Mouse (Mus musculus) neural tube, embryonic 13.5 days (tissue): ENCODE data around the gene Mdh2. TPM values are rescaled to one million over a fixed set of nuclear protein-coding genes. Genes with fewer than 3 reads are reported as not detected.

Source experiments
- ATAC-seq: fragments of 200-750 bp; cut with Nextera tagmentation; 2 replicates; pipeline ENCODE4 v1.8.0; 2017; ENCODE audit warnings: low read depth, mild to moderate bottlenecking, moderate TSS enrichment, moderate library complexity
- H3K27ac ChIP-seq: fragments of 300-500 bp; sonication (generic); replicated peaks from 2 replicates; pipeline ENCODE4 v1.5.1; 2015; ENCODE audit warnings: moderate library complexity, mild to moderate bottlenecking, inconsistent platforms
- H3K27me3 ChIP-seq: fragments of 300-500 bp; sonication (generic); 2 replicates; pipeline ENCODE4 v1.6.1; 2015; ENCODE audit warnings: mild to moderate bottlenecking, inconsistent platforms
- H3K36me3 ChIP-seq: fragments of 300-500 bp; sonication (generic); 2 replicates; pipeline ENCODE4 v1.6.1; 2015; ENCODE audit warnings: mild to moderate bottlenecking, inconsistent platforms
- H3K4me1 ChIP-seq: fragments of 300-500 bp; sonication (generic); replicated peaks from 2 replicates; pipeline ENCODE4 v1.6.1; 2015; ENCODE audit warnings: inconsistent platforms
- H3K4me2 ChIP-seq: fragments of 300-500 bp; sonication (generic); 2 replicates; pipeline ENCODE4 v1.6.1; 2015; ENCODE audit warnings: inconsistent platforms, mild to moderate bottlenecking, moderate library complexity
- H3K4me3 ChIP-seq: fragments of 300-500 bp; sonication (generic); 2 replicates; pipeline ENCODE4 v1.5.1; 2015; ENCODE audit warnings: mild to moderate bottlenecking, inconsistent platforms
- H3K9ac ChIP-seq: fragments of 300-500 bp; sonication (generic); 2 replicates; pipeline ENCODE4 v1.6.1; 2015; ENCODE audit warnings: moderate library complexity, mild to moderate bottlenecking, inconsistent platforms
- H3K9me3 ChIP-seq: fragments of 300-500 bp; sonication (generic); 2 replicates; pipeline ENCODE4 v1.6.1; 2016; ENCODE audit warnings: inconsistent platforms
- WGBS: fragments of 180-500 bp; shearing (Covaris S2); methylation state at CpG from one replicate; pipeline ENCODE4 v1.1.7; 2015; 5-methylcytosine and 5-hydroxymethylcytosine counted together
- polyA plus RNA-seq: library from polyadenylated mRNA; unstranded; fragments of >200 nt; fragmentation: Nextera tagmentation; extraction: Ambion mirVana; gene quantifications from 2 replicates; pipeline ENCODE4 v1.2.1, GENCODE M21; 2015

Gene Mdh2
- polyA plus RNA-seq, 1 experiment from 2014 or later, result 633 TPM

GRCm38 (mm10) chr5:135780331-135780730, 2.1 kb downstream of the Mdh2 start:
- Histone ChIP-seq H3K4me2 (peak overlapping the region; percentile 88; the same call in 1 of the 2 replicates), H3K4me1 (peaks cover 34% of the 10 kb centered on the region), H3K36me3 (peaks cover 37% of the 10 kb centered on the region), H3K27ac (no peak overlapping the region), H3K9me3 (no peaks in the 10 kb centered on the region), H3K9ac (peak overlapping the region; percentile 93), H3K4me3 (no peak overlapping the region), H3K27me3 (no peaks in the 10 kb centered on the region)
- no peak for ATAC-seq
- 85% methylated on average over 8 of the region's 8 CpGs for WGBS

DNA sequence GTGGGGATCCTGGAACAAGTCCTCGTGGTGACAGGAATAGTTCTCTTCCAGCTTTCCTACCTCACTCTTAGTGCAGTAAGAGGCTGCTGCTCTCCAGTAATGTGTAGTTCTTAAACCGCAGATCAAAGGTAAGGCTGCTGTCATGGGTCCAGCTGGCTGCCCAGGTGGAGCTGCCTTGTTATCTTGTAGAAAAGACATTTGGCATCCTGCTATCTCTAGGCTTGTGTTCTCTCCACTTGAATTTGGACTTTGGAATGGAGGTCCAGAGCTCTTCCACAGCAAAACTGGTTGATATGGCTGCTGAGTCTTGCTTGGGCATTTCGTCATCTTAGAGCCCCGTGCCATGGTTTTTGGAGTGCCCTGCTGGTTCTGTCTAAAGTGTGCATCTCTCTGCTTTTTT, 4.6 kb downstream of the Mdh2 start:
- Histone ChIP-seq H3K9ac (no peak overlapping the region), H3K4me3 (no peak overlapping the region), H3K27ac (no peak overlapping the region), H3K27me3 (no peaks in the 10 kb centered on the region), H3K36me3 (peaks cover 62% of the 10 kb centered on the region), H3K4me2 (no peak overlapping the region), H3K9me3 (no peaks in the 10 kb centered on the region), H3K4me1 (peaks cover 26% of the 10 kb centered on the region)
- no peak for ATAC-seq
- 85% methylated on average over 4 of the region's 4 CpGs for WGBS

- 8% methylated on average over 20 of the region's 20 CpGs for WGBS
- ATAC-seq, result peak; percentile 94
- Histone ChIP-seq H3K4me2 (peak overlapping the region; percentile 42), H3K4me1 (peaks cover 15% of the 10 kb centered on the region), H3K4me3 (peak overlapping the region; percentile 14; the same call in 1 of the 2 replicates), H3K27ac (peak overlapping the region; percentile 93), H3K27me3 (no peaks in the 10 kb centered on the region), H3K36me3 (peaks cover 30% of the 10 kb centered on the region), H3K9ac (peak overlapping the region; percentile 64), H3K9me3 (no peaks in the 10 kb centered on the region)
These were observed 15.9 kb downstream of the Mdh2 start for GRCm38 (mm10) chr5:135793996-135794858.

DNA sequence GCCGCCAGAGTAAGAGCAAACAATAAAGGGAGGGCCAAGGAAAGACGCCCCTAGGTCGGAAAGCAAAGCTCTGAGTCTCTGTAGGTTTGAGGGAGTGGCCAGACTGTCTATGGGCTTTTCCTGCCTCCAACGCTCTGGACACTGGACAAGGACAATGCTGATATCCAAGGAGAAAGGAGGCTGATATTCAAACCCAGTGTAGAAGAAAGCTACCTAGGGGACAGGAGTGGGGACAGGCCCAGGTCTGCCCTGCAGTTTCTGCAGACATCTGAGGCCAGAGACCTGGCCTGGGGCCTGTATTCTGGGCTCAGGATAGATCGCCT, 16.5 kb downstream of the Mdh2 start:
- WGBS, result 7% methylated on average over 5 of the region's 5 CpGs
- Histone ChIP-seq H3K4me2 (peak overlapping the region; percentile 42), H3K27ac (peak overlapping the region; percentile 93), H3K9ac (peak overlapping the region; percentile 64), H3K9me3 (no peaks in the 10 kb centered on the region), H3K36me3 (peaks cover 24% of the 10 kb centered on the region), H3K4me3 (peak overlapping the region; percentile 14; the same call in 1 of the 2 replicates), H3K4me1 (peaks cover 15% of the 10 kb centered on the region), H3K27me3 (no peaks in the 10 kb centered on the region)
- ATAC-seq, result no peak

- Histone ChIP-seq H3K36me3 (no peaks in the 10 kb centered on the region), H3K27me3 (no peaks in the 10 kb centered on the region), H3K9ac (no peak overlapping the region), H3K4me1 (peaks cover 43% of the 10 kb centered on the region), H3K4me2 (no peak overlapping the region), H3K27ac (peak overlapping the region; percentile 92; the same call in 1 of the 2 replicates), H3K9me3 (no peaks in the 10 kb centered on the region), H3K4me3 (no peak overlapping the region)
- no peak for ATAC-seq
- WGBS, result 39% methylated on average over 4 of the region's 4 CpGs
These were observed 21.5 kb downstream of the Mdh2 start for GRCm38 (mm10) chr5:135799746-135800145.

GRCm38 (mm10) chr5:135800927-135801326, 22.6 kb downstream of the Mdh2 start:
- Histone ChIP-seq H3K4me1 (peaks cover 46% of the 10 kb centered on the region), H3K4me3 (no peak overlapping the region), H3K4me2 (no peak overlapping the region), H3K9ac (no peak overlapping the region), H3K27me3 (no peaks in the 10 kb centered on the region), H3K27ac (peak overlapping the region; percentile 92), H3K9me3 (no peaks in the 10 kb centered on the region), H3K36me3 (no peaks in the 10 kb centered on the region)
- 2% methylated on average over 6 of the region's 6 CpGs for WGBS
- ATAC-seq, result peak; percentile 64

- Histone ChIP-seq H3K4me2 (no peak overlapping the region), H3K4me3 (no peak overlapping the region), H3K27me3 (no peaks in the 10 kb centered on the region), H3K9me3 (no peaks in the 10 kb centered on the region), H3K4me1 (peaks cover 58% of the 10 kb centered on the region), H3K9ac (no peak overlapping the region), H3K27ac (0 out of 2 replicates have a peak overlapping the region, but pooled peaks have one; percentile 92), H3K36me3 (no peaks in the 10 kb centered on the region)
- no peak for ATAC-seq
- 87% methylated on average over 8 of the region's 8 CpGs for WGBS
These were observed 24.4 kb downstream of the Mdh2 start for GRCm38 (mm10) chr5:135802641-135803040.

GRCm38 (mm10) chr5:135803135-135803534, 24.9 kb downstream of the Mdh2 start:
- Histone ChIP-seq H3K9me3 (no peaks in the 10 kb centered on the region), H3K4me2 (no peak overlapping the region), H3K9ac (no peak overlapping the region), H3K27me3 (no peaks in the 10 kb centered on the region), H3K27ac (0 out of 2 replicates have a peak overlapping the region, but pooled peaks have one; percentile 23), H3K4me1 (peaks cover 63% of the 10 kb centered on the region), H3K36me3 (no peaks in the 10 kb centered on the region), H3K4me3 (no peak overlapping the region)
- 66% methylated on average over 4 of the region's 4 CpGs for WGBS
- ATAC-seq, result no peak

GRCm38 (mm10) chr5:135803676-135804075, 25.4 kb downstream of the Mdh2 start:
- ATAC-seq, result no peak
- Histone ChIP-seq H3K4me2 (no peak overlapping the region), H3K27ac (no peak overlapping the region), H3K9ac (no peak overlapping the region), H3K4me3 (no peak overlapping the region), H3K36me3 (no peaks in the 10 kb centered on the region), H3K9me3 (no peaks in the 10 kb centered on the region), H3K27me3 (no peaks in the 10 kb centered on the region), H3K4me1 (peaks cover 68% of the 10 kb centered on the region)
- WGBS, result 84% methylated on average over 4 of the region's 4 CpGs

- no peaks in the 10 kb centered on the region for H3K36me3 ChIP-seq
- no peak overlapping the region for H3K4me3 ChIP-seq
- no peaks in the 10 kb centered on the region for H3K9me3 ChIP-seq
- WGBS, result 40% methylated on average over 2 of the region's 2 CpGs
- peak overlapping the region; percentile 70 for H3K27ac ChIP-seq
- H3K4me1 ChIP-seq, result peaks cover 71% of the 10 kb centered on the region
- no peaks in the 10 kb centered on the region for H3K27me3 ChIP-seq
- ATAC-seq, result no peak
- H3K4me2 ChIP-seq, result no peak overlapping the region
- no peak overlapping the region for H3K9ac ChIP-seq
These were observed 26.5 kb downstream of the Mdh2 start for GRCm38 (mm10) chr5:135804735-135805134.

- H3K9me3 ChIP-seq, result no peaks in the 10 kb centered on the region
- peaks cover 54% of the 10 kb centered on the region for H3K4me1 ChIP-seq
- WGBS, result 4% methylated on average over 29 of the region's 29 CpGs
- no peaks in the 10 kb centered on the region for H3K27me3 ChIP-seq
- peak within 1 kb of the TSS; percentile 78 for H3K27ac ChIP-seq
- peak within 1 kb of the TSS; percentile 75 for H3K4me3 ChIP-seq
- peak within 1 kb of the TSS; percentile 91 for H3K4me2 ChIP-seq
- H3K36me3 ChIP-seq, result no peaks in the 10 kb centered on the region
- peak; percentile 54; the same call in 1 of the 2 replicates for ATAC-seq
- H3K9ac ChIP-seq, result peak within 1 kb of the TSS; percentile 94
These were observed 28.4 kb downstream of the Mdh2 start, which contains the start of gene Srrm3 for GRCm38 (mm10) chr5:135806555-135807262. Srrm3 (plus strand) TSS chr5:135806890.

DNA sequence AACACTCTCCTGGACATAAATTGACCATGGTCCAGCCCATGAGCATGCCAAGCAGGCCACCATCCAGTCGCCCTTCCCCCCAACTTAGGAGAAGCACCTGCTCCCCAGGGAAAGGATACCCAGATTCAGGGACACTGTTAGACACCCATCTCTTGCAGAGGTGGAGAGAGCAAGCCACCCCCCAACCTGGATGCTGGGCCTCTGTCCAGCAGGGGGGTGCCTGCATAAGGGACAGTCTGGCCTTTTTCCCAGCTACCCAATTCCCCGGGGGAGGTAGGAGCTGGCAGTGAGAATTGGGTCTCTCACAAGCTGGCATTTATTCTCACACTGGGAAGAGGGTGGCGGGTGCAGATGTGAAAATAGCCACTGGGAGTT, 29.0 kb downstream of the Mdh2 start:
- H3K36me3 ChIP-seq, result no peaks in the 10 kb centered on the region
- ATAC-seq, result peak; percentile 9; the same call in 1 of the 2 replicates
- no peaks in the 10 kb centered on the region for H3K27me3 ChIP-seq
- peak overlapping the region; percentile 91 for H3K4me2 ChIP-seq
- peaks cover 48% of the 10 kb centered on the region for H3K4me1 ChIP-seq
- 33% methylated on average over 3 of the region's 3 CpGs for WGBS
- no peaks in the 10 kb centered on the region for H3K9me3 ChIP-seq
- H3K27ac ChIP-seq, result peak overlapping the region; percentile 78
- peak overlapping the region; percentile 75 for H3K4me3 ChIP-seq
- peak overlapping the region; percentile 94 for H3K9ac ChIP-seq
